Mouse (Mus musculus) embryonic facial prominence, embryonic 10.5 days (tissue): ENCODE results near the gene Krba1. TPM values are rescaled to one million over a fixed set of nuclear protein-coding genes. Genes with fewer than 3 reads are reported as not detected.

Source experiments
- DNase-seq: peaks from one replicate; pipeline ENCODE4 v3.0.0-alpha.2; 2017; ENCODE audit warnings: low spot score
- H3K27ac ChIP-seq: fragments of 300-500 bp; sonication (generic); replicated peaks from 2 replicates; pipeline ENCODE4 v1.5.1; 2016; ENCODE audit warnings: mild to moderate bottlenecking
- H3K27me3 ChIP-seq: fragments of 300-500 bp; sonication (generic); replicated peaks from 2 replicates; pipeline ENCODE4 v1.6.1; 2016; ENCODE audit warnings: low read depth, mild to moderate bottlenecking; ENCODE audit not compliant: poor library complexity, severe bottlenecking
- H3K36me3 ChIP-seq: fragments of 300-500 bp; sonication (generic); replicated peaks from 2 replicates; pipeline ENCODE4 v1.6.1; 2016; ENCODE audit warnings: mild to moderate bottlenecking, moderate library complexity
- H3K4me1 ChIP-seq: fragments of 300-500 bp; sonication (generic); 2 replicates; pipeline ENCODE4 v1.6.1; 2016
- H3K4me3 ChIP-seq: fragments of 300-500 bp; sonication (generic); 2 replicates; pipeline ENCODE4 v1.5.1; 2016; ENCODE audit warnings: mild to moderate bottlenecking, moderate library complexity
- H3K9me3 ChIP-seq: fragments of 300-500 bp; sonication (generic); 2 replicates; pipeline ENCODE4 v1.6.1; 2016; ENCODE audit warnings: mild to moderate bottlenecking
- WGBS: fragments of 180-500 bp; shearing (Covaris S2); methylation state at CpG from one replicate; pipeline ENCODE4 v1.1.7; 2016; 5-methylcytosine and 5-hydroxymethylcytosine counted together
- polyA plus RNA-seq: library from polyadenylated mRNA; unstranded; fragments of >200 nt; fragmentation: Nextera tagmentation; extraction: Ambion mirVana; gene quantifications from 2 replicates; pipeline ENCODE4 v1.2.1, GENCODE M21; 2016

Krba1 gene
- polyA plus RNA-seq, 1 experiment from 2014 or later: 25.4 TPM

DNA sequence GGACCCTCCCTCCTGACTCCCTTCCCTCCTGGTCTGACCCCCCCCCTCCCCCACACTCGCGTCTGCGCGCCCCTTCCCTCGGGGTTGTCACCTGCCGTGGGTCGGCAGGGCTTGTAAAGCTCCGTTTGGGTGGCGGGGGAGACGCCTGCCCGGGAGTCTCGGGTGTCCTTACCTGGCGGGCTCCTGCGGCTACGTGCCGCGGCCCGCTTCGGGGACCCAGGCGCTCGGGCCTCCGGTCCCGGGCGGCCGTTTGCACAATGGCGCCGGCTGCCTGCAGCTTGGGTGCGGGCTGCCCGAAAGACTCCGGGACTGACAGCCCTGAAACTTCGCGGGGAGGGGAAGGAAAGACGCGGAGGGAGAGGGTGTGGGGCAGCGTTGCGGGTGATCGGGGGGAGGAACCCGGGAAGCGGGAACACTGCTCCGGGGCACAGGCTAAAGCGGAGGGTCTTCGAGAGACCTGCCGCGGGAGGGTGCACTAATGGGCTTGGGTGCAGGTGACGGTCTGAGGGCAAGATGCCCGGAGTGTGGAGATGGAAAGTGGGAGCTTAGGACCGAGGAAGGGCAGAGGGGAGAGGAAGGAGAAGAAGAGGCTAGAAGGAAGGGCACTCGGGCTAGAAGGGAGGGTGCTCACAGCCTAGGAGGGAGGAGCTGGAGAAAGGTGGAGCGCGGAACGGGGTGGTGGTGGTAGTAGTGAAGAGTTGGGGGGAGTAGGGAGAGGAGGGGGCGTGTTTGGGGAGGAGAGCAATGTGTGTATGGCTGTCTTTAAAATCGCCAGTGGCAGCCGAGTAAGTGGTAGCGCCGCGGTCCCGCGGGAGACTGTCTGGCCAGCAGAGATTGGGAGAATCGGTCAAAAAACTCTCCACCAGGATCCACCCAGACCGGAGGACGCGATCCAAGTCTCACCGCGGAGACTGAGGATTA is 50.1 kb downstream of the Krba1 start, which contains the start of gene Zfp467:
TSS of gene Zfp467 (minus strand) at position 645 of the 921 bp plus-strand sequence.
- H3K4me3 ChIP-seq: peak within 1 kb of the TSS; percentile 92
- DNase-seq: peak; percentile 63
- under 1% methylated on average over 65 of the region's 65 CpGs for WGBS
- H3K4me1 ChIP-seq: peaks cover 55% of the 10 kb centered on the region
- peak within 1 kb of the TSS; percentile 97 for H3K27ac ChIP-seq
- peaks cover 21% of the 10 kb centered on the region for H3K36me3 ChIP-seq
- peaks cover 11% of the 10 kb centered on the region for H3K27me3 ChIP-seq
- no peaks in the 10 kb centered on the region; the same call in 1 of the 2 replicates for H3K9me3 ChIP-seq

- 42% methylated on average over 3 of the region's 3 CpGs for WGBS
- Histone ChIP-seq H3K4me1 (peaks cover 47% of the 10 kb centered on the region), H3K27me3 (peaks cover 7% of the 10 kb centered on the region; the same call in 1 of the 2 replicates), H3K9me3 (no peaks in the 10 kb centered on the region; the same call in 1 of the 2 replicates), H3K36me3 (peaks cover 14% of the 10 kb centered on the region), H3K4me3 (peak overlapping the region; percentile 92), H3K27ac (peak overlapping the region; percentile 97)
- no peak for DNase-seq
Observed at GRCm38 (mm10) chr6:48446256-48446655, 50.9 kb downstream of the Krba1 start.

GRCm38 (mm10) chr6:48446896-48447295 is 51.5 kb downstream of the Krba1 start:
- H3K4me3 ChIP-seq: no peak overlapping the region
- 71% methylated on average over 3 of the region's 3 CpGs for WGBS
- DNase-seq: no peak
- peaks cover 4% of the 10 kb centered on the region; the same call in 1 of the 2 replicates for H3K27me3 ChIP-seq
- no peaks in the 10 kb centered on the region; the same call in 1 of the 2 replicates for H3K9me3 ChIP-seq
- peaks cover 8% of the 10 kb centered on the region for H3K36me3 ChIP-seq
- H3K27ac ChIP-seq: 0 out of 2 replicates have a peak overlapping the region, but pooled peaks have one; percentile 97
- H3K4me1 ChIP-seq: peaks cover 45% of the 10 kb centered on the region

- Histone ChIP-seq H3K36me3 (no peaks in the 10 kb centered on the region), H3K27me3 (peaks cover 4% of the 10 kb centered on the region; the same call in 1 of the 2 replicates), H3K4me3 (no peak within 1 kb of the TSS), H3K4me1 (peaks cover 44% of the 10 kb centered on the region), H3K27ac (no peak within 1 kb of the TSS), H3K9me3 (no peaks in the 10 kb centered on the region)
- WGBS: 78% methylated on average over 1 of the region's 1 CpGs
- DNase-seq: no peak
Observed at GRCm38 (mm10) chr6:48447929-48448328, 52.5 kb downstream of the Krba1 start, which contains the start of gene Sspo. TSS of gene Sspo (plus strand) at chr6:48448229.

GRCm38 (mm10) chr6:48448527-48448926 is 53.1 kb downstream of the Krba1 start:
- H3K4me3 ChIP-seq: no peak overlapping the region
- 73% methylated on average over 7 of the region's 7 CpGs for WGBS

GRCm38 (mm10) chr6:48452151-48452550 is 56.8 kb downstream of the Krba1 start:
- Histone ChIP-seq H3K27me3 (no peaks in the 10 kb centered on the region), H3K36me3 (no peaks in the 10 kb centered on the region), H3K4me3 (no peak overlapping the region), H3K4me1 (peaks cover 21% of the 10 kb centered on the region), H3K27ac (no peak overlapping the region), H3K9me3 (no peaks in the 10 kb centered on the region)
- no peak for DNase-seq
- WGBS: 74% methylated on average over 1 of the region's 1 CpGs

More at GRCm38 (mm10) chr6:48448527-48448926, 53.1 kb downstream of the Krba1 start:
- Histone ChIP-seq H3K27me3 (peaks cover 4% of the 10 kb centered on the region; the same call in 1 of the 2 replicates), H3K27ac (no peak overlapping the region), H3K4me1 (peaks cover 38% of the 10 kb centered on the region), H3K36me3 (no peaks in the 10 kb centered on the region), H3K9me3 (no peaks in the 10 kb centered on the region)
- DNase-seq: no peak

DNA sequence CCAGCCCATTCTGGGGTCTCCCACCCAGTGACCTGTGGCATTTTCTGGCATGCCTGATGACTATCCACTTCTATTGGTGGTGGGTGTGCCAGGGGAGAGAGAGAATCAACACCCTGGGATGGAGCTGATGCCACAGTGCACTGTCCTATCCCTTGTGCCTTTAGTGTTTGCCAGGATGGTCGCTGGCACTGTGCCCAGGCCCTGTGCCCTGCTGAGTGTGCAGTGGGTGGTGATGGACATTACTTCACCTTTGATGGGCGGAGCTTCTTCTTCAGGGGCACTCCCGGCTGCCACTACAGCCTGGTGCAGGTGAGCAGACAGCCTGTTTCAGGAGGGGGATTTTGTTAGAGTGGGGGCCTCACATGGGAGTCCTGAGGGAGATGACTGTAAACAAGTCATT is 57.4 kb downstream of the Krba1 start:
- no peaks in the 10 kb centered on the region for H3K36me3 ChIP-seq
- H3K27me3 ChIP-seq: no peaks in the 10 kb centered on the region
- no peak overlapping the region for H3K4me3 ChIP-seq
- 75% methylated on average over 3 of the region's 3 CpGs for WGBS
- H3K4me1 ChIP-seq: peaks cover 20% of the 10 kb centered on the region
- DNase-seq: no peak
- H3K9me3 ChIP-seq: no peaks in the 10 kb centered on the region
- H3K27ac ChIP-seq: no peak overlapping the region

- no peaks in the 10 kb centered on the region for H3K36me3 ChIP-seq
- WGBS: 92% methylated on average over 13 of the region's 13 CpGs
- H3K4me3 ChIP-seq: no peak overlapping the region
- no peak overlapping the region for H3K27ac ChIP-seq
- H3K27me3 ChIP-seq: no peaks in the 10 kb centered on the region
- no peaks in the 10 kb centered on the region for H3K9me3 ChIP-seq
- H3K4me1 ChIP-seq: peaks cover 26% of the 10 kb centered on the region
- no peak for DNase-seq
Observed at GRCm38 (mm10) chr6:48464966-48465679, 69.7 kb downstream of the Krba1 start.

- H3K27ac ChIP-seq: no peak overlapping the region; the same call in 1 of the 2 replicates
- no peaks in the 10 kb centered on the region for H3K36me3 ChIP-seq
- no peaks in the 10 kb centered on the region for H3K9me3 ChIP-seq
Observed at GRCm38 (mm10) chr6:48466715-48467114, 71.3 kb downstream of the Krba1 start.

GRCm38 (mm10) chr6:48467490-48467889 is 72.1 kb downstream of the Krba1 start:
- H3K36me3 ChIP-seq: no peaks in the 10 kb centered on the region
- no peak for DNase-seq
- H3K27ac ChIP-seq: 0 out of 2 replicates have a peak overlapping the region, but pooled peaks have one; percentile 3
- WGBS: 86% methylated on average over 7 of the region's 7 CpGs
- no peak overlapping the region for H3K4me3 ChIP-seq
- H3K9me3 ChIP-seq: no peaks in the 10 kb centered on the region
- H3K4me1 ChIP-seq: peaks cover 26% of the 10 kb centered on the region
- H3K27me3 ChIP-seq: no peaks in the 10 kb centered on the region

More at GRCm38 (mm10) chr6:48466715-48467114, 71.3 kb downstream of the Krba1 start:
- Histone ChIP-seq H3K4me1 (peaks cover 26% of the 10 kb centered on the region), H3K27me3 (no peaks in the 10 kb centered on the region), H3K4me3 (no peak overlapping the region)
- 19% methylated on average over 6 of the region's 6 CpGs for WGBS
- no peak for DNase-seq
